Mouse (Mus musculus): ENCODE results near the gene Gucd1.

DNA sequence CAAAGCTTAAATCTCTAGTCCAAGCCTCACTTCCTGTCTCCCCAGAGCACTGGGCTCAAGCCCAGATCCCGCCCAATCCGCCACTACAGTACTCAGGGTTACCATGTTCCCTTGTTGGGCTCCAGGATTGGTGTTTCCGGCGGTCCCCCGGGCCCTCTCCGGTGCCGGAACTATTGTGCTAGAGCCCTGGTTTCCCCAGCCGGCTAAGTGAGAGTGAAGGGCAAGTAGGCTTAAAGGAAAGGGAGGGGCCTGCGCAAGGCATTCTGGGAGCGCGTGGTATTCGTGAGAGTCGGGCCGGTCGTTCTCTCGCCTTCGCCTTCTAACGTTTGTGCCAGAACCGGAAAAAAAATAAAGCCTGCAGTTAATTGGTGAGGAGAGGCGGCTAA is at the start of gene Gucd1:
- no peak for TF ChIP-seq CTCF (IDR thresholded peaks at IDR 0.05; ENCODE audit: low read depth, low read length)
- TF ChIP-seq POLR2A (IDR thresholded peaks at IDR 0.05; ENCODE audit: borderline replicate concordance, low read depth, low read length): no peak
